Mouse (Mus musculus): ENCODE measurements around the gene Hmcn1.

DNA sequence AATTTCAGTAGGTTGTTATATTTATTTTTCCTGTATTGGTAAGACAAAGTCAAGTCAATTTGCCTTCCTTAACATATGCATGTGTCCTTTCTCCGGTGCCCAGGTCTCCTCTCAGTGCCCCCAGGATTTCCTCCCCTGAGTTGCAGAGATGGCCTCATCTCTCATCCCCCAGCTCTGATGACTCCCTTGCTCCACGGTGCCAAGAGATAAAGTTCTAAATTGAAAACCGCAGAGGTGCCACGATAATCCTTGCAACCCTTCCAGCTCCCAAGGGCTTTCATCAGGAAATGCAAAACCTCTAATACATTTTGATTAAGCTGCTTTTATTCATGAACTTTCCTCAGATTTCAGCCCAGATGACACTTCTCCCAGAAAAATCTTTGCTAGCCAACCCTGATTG lies 8.3 kb downstream of the Hmcn1 start:
- TF ChIP-seq POLR2A (IDR thresholded peaks at IDR 0.05; ENCODE audit: borderline replicate concordance, insufficient read depth, low read length), result no peak
- TF ChIP-seq CTCF (IDR thresholded peaks at IDR 0.05; ENCODE audit: borderline replicate concordance, insufficient read depth, low read depth, low read length), result no peak
